Mouse (Mus musculus): ENCODE data around the gene Casz1.

The Casz1 gene

GRCm38 (mm10) chr4:148804137-148804779 lies at the start of gene Casz1:
Casz1 (plus strand) TSS chr4:148804429.
- DNase-seq (ENCODE audit: low read depth, low spot score) = peak; percentile 96

DNA sequence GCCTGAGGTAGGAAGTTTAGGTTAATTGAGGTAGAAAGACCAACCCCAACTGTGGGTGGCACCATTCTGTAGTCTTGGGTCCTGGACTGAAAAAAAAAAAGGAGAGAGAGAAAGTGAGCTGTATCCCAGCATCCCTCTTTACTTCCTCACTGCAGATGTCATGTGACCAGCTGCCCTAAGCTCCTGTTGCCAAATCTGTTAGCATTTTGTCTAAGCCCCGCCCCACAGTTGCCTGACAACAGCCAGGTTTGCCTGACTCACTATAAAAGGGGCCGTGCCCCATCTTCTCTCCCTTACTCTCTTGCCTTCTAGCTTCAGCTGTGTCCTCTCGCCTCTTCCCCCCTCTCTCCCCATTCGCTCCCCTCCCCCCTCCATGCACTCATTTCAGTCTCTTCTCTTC lies 45.4 kb upstream of the Casz1 start:
- no peak for DNase-seq (ENCODE audit: low read depth, low spot score)

- no peak for DNase-seq (ENCODE audit: low read depth, low spot score)
Observed at GRCm38 (mm10) chr4:148760152-148760551, 44.1 kb upstream of the Casz1 start.

DNA sequence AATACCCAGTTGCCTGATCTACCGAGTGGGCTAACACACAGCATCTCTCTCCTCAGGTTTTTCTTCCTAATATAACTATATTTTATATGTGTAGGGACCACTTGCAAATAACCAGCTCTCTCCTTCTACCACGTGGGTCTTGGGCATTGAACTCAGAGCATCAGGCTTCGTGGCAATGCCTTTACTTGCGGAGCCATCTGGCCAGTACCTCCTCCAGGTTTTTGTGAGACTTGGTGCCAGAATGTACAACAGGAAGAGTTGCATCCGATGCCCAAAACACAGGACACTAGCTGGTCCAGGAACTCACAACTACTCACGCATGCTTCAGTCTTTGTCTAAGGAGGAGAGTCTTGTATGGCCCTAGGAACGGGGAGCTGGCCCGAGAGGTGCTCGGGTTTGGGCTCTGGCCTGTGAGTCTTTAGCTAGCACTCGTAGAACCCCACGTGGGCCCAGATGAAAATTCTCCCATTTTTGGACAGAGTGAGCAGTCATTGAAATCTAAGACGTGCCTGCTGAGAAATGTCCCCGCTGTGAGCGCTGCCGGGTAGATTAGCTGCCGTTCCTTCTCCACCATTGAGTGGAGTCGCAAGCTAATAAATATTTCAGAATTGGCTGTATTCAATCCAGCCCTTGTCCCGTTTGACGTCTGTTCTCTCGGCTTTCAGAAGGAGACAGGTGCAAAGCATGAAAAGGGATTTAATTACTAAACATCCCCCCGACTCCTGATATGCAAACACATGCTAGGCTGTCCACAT lies 38.0 kb upstream of the Casz1 start:
- DNase-seq (ENCODE audit: low read depth, low spot score) = no peak

DNA sequence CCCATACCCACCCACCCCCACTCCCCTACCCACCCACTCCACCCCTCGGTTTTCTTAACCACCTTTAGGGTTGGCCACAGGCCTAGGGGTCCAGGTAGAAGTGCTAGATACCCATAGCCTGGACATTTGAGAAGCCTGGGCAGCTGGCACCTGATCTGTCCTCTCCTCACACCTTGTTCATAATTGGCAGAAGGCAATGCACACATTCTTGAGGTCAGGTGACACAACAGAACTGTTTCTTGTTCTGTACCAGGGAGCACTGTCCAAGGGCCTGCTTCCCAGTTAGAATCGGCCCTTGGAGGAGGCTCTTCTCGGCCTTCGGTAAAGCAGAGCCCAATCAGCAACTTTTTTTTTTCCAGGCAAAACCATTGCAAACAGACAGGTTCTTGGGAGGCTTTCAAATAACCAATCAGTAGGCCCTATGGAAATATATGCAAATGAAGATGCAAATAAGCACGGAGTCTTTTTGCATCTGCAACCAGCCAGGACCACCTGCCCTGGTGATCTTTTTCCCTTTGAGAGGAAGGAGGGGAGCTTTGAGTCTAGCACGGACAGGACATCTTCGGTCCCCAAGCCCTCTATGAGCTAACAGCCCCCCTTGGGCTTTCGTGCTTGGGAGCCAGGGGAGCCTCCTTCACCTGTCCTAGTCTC lies 36.4 kb upstream of the Casz1 start:
- DNase-seq (ENCODE audit: low read depth, low spot score) = no peak

GRCm38 (mm10) chr4:148768649-148769048 lies 35.6 kb upstream of the Casz1 start:
- DNase-seq (ENCODE audit: low read depth, low spot score) = no peak

DNA sequence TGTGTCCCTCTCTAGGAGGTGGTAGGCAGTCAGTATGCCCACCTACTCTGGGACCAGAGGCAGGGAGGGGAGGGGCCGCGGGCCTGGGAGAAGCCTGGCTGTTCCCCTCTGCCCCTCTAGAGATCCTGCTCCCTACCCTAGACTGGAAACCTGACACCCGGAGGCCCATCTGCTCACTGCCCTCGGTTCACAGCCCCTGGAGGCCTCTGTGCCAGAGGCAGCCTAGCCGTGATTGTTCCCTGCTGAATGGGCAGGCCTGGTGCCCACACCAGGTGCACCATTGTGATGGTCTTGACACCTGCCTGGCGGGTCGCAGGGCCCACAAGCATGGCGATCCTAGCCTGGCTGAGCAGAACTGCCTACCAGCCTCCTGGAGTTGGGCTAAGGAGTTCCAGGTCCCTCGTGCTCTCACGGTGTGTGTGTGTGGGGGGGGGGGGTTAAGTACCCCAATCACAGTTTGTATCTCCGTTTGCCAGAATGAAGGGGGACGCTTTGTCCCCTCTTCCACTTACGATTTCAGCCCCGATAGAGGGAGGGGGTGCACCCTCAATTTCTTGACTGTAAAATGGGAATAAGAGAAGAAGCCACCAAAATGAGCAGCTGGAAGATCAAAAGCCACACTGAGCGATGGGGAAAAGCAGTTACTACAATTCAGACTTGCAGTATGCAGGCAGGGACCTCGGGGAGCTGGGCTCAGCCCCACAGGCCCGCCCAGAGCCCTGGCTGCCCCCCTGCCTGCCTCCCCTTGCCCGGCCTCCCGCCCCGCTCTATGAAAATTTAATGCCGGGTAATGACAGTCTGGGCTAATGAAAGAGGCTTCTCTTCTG lies 33.4 kb upstream of the Casz1 start:
- DNase-seq (ENCODE audit: low read depth, low spot score) = peak; percentile 64

- DNase-seq (ENCODE audit: low read depth, low spot score) = no peak
Observed at GRCm38 (mm10) chr4:148771409-148771929, 32.8 kb upstream of the Casz1 start.

- no peak for DNase-seq (ENCODE audit: low read depth, low spot score)
Observed at GRCm38 (mm10) chr4:148772658-148773057, 31.6 kb upstream of the Casz1 start.

GRCm38 (mm10) chr4:148774036-148774435 lies 30.2 kb upstream of the Casz1 start:
- no peak for DNase-seq (ENCODE audit: low read depth, low spot score)

DNA sequence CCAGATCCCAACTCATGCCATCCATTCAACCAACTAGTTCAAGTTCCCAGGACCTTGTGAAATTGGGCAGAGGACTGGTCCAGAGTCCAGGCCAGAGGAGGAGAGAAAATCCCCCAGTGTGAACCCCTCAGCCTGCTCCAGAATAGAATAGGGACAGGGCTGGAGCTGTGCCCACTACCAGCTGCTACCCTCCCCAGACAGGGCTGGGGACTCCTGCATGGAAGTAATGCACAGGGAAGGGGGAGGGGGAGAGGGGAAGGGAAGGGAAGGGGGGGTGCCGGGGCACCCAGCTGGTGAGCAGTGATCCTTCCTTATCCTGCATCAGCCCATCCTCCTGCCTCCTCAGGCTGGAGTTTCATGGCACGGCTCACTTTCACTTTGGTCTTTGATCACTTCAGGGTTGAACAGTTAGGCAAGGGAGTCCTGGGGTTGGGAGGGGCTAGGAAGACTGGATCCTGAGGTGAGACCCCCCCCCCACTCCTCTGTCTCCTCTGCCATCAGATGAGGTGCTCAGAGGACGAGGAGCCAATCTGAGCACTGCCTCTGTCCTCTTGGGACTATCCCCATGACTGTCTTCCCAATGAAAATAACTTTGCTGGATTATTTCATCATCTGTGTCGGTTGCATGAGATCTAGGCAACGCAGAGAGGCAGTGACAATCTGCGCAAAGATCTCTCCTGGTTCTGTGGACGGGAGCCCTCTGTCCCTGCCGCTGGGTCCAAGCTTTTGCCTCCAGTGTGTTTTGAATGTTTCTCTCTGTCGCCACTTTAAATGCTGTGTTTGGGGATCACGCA lies 28.6 kb upstream of the Casz1 start:
- DNase-seq (ENCODE audit: low read depth, low spot score) = no peak

GRCm38 (mm10) chr4:148780097-148780621 lies 24.1 kb upstream of the Casz1 start:
- DNase-seq (ENCODE audit: low read depth, low spot score) = no peak

DNA sequence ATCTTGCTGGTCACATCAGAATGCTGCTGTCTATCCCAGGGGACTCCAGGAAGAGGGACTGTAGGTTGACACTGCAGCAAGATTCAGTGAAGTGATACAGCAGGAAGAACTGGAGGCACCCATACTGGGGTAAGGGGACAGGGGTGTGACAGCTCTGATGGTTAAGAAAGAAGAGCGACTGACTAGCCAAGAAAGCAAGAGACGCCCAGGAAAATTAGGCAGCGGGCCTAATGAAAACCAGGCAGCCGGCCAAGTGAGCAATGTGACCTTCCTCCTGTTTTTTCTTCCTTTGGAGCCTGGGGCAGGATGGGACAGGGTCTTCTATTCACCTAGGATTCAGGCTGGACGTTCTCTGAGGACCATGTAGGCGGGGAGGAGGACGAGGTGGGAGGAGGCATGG lies 22.7 kb upstream of the Casz1 start:
- DNase-seq (ENCODE audit: low read depth, low spot score) = no peak

DNA sequence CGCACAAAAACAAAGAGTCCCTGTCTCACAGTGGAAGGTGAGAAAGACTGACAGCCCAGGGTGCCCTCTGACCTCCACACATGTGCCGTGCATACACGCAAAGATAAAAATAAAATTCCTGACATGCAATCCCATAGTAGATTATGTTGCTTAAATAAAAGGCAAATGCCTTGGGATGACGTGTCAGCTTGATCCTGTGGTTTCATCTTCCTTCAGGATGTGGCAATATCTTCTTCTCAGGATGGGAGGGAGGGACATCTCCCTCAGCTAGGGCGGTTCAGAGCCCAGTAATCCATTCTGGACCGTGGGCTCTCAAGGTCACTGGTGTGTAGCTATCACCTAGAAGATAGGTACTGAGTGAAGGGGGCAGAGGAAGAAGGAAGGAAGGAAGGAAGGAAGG lies 21.3 kb upstream of the Casz1 start:
- DNase-seq (ENCODE audit: low read depth, low spot score) = no peak

DNA sequence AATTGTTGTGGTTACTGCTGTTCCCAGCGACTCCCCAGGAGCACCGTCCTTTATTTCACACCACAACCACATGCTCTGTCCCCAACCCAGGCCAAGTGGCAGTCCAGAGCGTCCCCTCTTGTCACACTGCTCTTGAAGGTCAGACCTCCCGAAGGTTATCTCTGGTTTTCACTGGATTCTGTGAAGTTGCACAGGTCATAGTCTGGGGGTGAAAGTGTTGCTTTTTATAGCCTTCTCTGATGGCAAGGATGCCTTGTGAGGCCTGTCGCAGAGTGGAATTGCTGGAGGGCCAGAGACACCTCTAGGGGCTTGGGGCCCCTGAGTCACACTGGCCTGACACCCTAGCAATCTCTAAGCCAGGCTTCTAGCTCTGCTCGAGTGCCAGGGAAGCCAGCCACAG lies 20.5 kb upstream of the Casz1 start:
- no peak for DNase-seq (ENCODE audit: low read depth, low spot score)

DNA sequence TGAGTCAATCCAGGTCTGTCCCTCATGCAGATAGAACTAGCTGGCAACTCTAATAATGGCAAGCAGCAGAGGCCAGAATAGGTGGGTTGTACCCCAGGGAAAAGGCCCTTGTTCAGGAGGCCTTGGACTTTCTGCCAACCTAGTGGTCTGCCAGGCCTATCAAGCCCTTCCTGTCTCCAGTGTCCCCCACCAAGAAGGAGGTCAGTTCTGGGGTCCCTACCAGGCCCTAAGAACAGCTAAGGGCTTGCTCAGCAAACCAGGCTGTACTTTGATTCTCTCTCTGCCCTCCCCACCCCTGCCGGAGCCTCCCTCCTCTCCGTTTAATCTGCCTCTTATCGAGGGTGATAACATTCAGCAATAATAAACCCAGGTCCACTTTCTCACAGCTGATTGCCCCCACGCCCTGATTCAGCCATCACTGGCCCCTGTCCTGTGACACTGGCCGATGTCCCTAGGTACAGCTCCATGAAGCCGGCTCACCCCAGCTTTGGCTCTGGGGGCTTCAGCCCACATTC lies 19.1 kb upstream of the Casz1 start:
- DNase-seq (ENCODE audit: low read depth, low spot score) = no peak

- DNase-seq (ENCODE audit: low read depth, low spot score) = no peak
Observed at GRCm38 (mm10) chr4:148785995-148786394, 18.2 kb upstream of the Casz1 start.

- DNase-seq (ENCODE audit: low read depth, low spot score) = no peak
Observed at GRCm38 (mm10) chr4:148790940-148791339, 13.3 kb upstream of the Casz1 start.

DNA sequence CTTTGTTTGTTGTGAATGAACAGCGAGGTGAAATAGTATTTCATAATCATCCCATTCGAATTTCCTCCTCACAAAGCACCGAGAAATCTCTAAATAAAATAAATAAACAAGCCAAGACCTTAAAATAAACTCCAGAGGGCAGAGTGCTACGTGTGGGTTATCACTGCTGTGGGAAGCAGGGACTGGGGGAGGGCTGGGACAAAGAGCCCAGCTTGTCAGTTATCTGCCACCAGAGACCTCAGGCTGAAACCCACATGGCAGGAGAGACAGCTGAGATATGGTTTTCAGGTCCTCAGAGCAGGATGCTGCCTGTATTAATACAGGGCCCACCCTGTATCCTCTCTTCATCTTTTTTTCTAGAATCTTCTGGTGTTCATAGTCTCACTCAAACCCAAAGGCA lies 9.2 kb upstream of the Casz1 start:
- DNase-seq (ENCODE audit: low read depth, low spot score) = no peak
